Mouse (Mus musculus) cerebellum, adult 2 months (tissue): ENCODE measurements around the gene Gpank1. TPM values are rescaled to one million over a fixed set of nuclear protein-coding genes. Genes with fewer than 3 reads are reported as not detected.

Experiments used
- DNase-seq, 2 experiments: peaks; one replicate each; pipeline ENCODE4 v3.0.0; 2021
- H3K27ac ChIP-seq: fragments of 200-500 bp; 2 replicates; pipeline ENCODE4 v1.5.1; 2012; ENCODE audit warnings: low read length, control low read depth, inconsistent platforms; ENCODE audit not compliant: insufficient read depth
- H3K27me3 ChIP-seq: fragments of 200-500 bp; 2 replicates; pipeline ENCODE4 v1.6.1; 2012; ENCODE audit warnings: inconsistent platforms, mild to moderate bottlenecking, low read length, moderate library complexity; ENCODE audit not compliant: control insufficient read depth, insufficient read depth
- H3K4me1 ChIP-seq: fragments of 200-500 bp; 2 replicates; pipeline ENCODE4 v1.6.1; 2011; ENCODE audit warnings: low read length; ENCODE audit not compliant: control insufficient read depth, insufficient read depth
- H3K4me3 ChIP-seq: fragments of 200-500 bp; replicated peaks from 2 replicates; pipeline ENCODE3; 2011; ENCODE audit warnings: mild to moderate bottlenecking, low read depth, low read length, control low read depth; ENCODE audit not compliant: insufficient read depth
- CTCF ChIP-seq: fragments of 200-500 bp; IDR thresholded peaks from 2 replicates; pipeline ENCODE4 v1.5.1; 2011; ENCODE audit warnings: low read depth, mild to moderate bottlenecking, control low read depth, low read length, moderate library complexity, borderline replicate concordance; ENCODE audit not compliant: insufficient read depth
- POLR2A ChIP-seq: fragments of 200-500 bp; IDR thresholded peaks from 2 replicates; pipeline ENCODE4 v1.6.1; 2011; ENCODE audit warnings: low read length, control low read depth, borderline replicate concordance; ENCODE audit not compliant: insufficient read depth
- WGBS: fragments of 180-500 bp; shearing (Covaris S2); methylation state at CpG from one replicate; pipeline ENCODE4 v1.1.7; 2018; 5-methylcytosine and 5-hydroxymethylcytosine counted together
- polyA plus RNA-seq: library from polyadenylated mRNA; depleted of rRNA; stranded (reverse); fragments of >200 nt; gene quantifications from 2 replicates; pipeline ENCODE4 v1.2.3, GENCODE M21; 2012

The Gpank1 gene
- polyA plus RNA-seq, 1 experiment: 32.7 TPM

GRCm38 (mm10) chr17:35092403-35093198 lies 28.7 kb upstream of the Gpank1 start:
- H3K27ac ChIP-seq: no peak overlapping the region
- no peaks in the 10 kb centered on the region for H3K27me3 ChIP-seq
- no peak for TF ChIP-seq POLR2A
- TF ChIP-seq CTCF: no peak
- WGBS: 24% methylated on average over 14 of the region's 14 CpGs
- no peak overlapping the region for H3K4me3 ChIP-seq
- H3K4me1 ChIP-seq: peaks cover 47% of the 10 kb centered on the region
- DNase-seq: peak in 1 of 2 experiments; percentile 50

- TF ChIP-seq POLR2A (no peak), CTCF (no peak)
- WGBS: 53% methylated on average over 15 of the region's 15 CpGs
- Histone ChIP-seq H3K4me3 (no peak overlapping the region), H3K4me1 (peaks cover 66% of the 10 kb centered on the region), H3K27me3 (no peaks in the 10 kb centered on the region), H3K27ac (0 out of 2 replicates have a peak overlapping the region, but pooled peaks have one; percentile 15)
- DNase-seq: peak in 1 of 2 experiments; percentile 53
These were observed 26.5 kb upstream of the Gpank1 start for GRCm38 (mm10) chr17:35094475-35095365.

DNA sequence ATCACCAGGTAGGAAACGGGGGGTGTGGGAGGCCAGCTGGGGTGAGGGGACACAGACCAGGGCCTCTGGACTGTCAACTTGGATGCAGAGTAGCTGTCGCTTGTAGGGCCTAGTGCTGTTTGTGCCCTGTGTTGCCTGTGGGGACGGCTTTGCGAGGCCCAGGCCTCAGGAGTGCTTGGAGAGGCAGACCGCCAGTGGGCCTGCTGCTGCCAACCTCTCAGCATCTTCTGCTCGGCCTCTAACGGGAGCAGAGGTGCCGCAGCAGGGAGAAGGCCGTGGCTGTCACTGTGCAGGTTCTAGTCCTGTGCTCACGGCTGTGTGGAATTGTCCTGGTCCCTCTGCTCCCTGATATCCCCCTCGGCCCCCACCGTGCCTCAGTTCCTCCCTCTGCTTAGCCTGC lies 24.7 kb upstream of the Gpank1 start:
- Histone ChIP-seq H3K27me3 (no peaks in the 10 kb centered on the region), H3K27ac (peak overlapping the region; percentile 86), H3K4me1 (peaks cover 76% of the 10 kb centered on the region), H3K4me3 (no peak overlapping the region)
- TF ChIP-seq POLR2A: no peak
- no peak for TF ChIP-seq CTCF
- WGBS: 20% methylated on average over 12 of the region's 12 CpGs
- peak; percentile 59 to 67 for DNase-seq

DNA sequence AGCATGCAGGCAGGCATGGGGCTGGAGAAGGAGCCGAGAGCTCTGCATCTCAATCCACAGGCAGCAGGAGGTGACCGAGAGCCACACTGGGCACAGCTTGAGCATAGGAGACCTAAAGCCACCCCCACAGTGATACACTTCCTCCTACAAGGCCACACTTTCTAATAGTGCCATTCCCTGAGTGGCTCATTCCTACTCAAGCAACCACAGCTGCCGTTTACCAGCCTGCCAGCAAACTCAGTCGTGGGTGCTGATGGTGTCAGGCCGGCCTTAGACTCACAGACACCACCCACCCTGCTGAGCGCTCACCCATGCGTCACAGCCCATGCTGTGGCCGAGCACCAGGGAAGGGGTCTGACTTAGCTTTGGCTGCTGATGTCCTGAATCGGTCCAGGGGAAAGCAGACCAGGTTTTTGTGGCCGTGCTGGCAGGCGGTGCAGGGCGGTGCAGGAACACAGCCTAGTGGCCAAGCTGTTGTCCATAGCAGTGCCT lies 24.0 kb upstream of the Gpank1 start:
- 13% methylated on average over 12 of the region's 12 CpGs for WGBS
- H3K27ac ChIP-seq: peak overlapping the region; percentile 86
- no peaks in the 10 kb centered on the region for H3K27me3 ChIP-seq
- H3K4me3 ChIP-seq: no peak overlapping the region
- TF ChIP-seq POLR2A (no peak), CTCF (0 out of 2 replicates have a peak, but pooled peaks have one; percentile 41)
- peak; percentile 72 to 78 for DNase-seq
- H3K4me1 ChIP-seq: peaks cover 76% of the 10 kb centered on the region

- H3K27me3 ChIP-seq: no peaks in the 10 kb centered on the region
- WGBS: 46% methylated on average over 10 of the region's 10 CpGs
- DNase-seq: no peak
- H3K27ac ChIP-seq: no peak overlapping the region
- peaks cover 78% of the 10 kb centered on the region for H3K4me1 ChIP-seq
- TF ChIP-seq CTCF (no peak), POLR2A (no peak)
- H3K4me3 ChIP-seq: no peak overlapping the region
These were observed 21.0 kb upstream of the Gpank1 start for GRCm38 (mm10) chr17:35100196-35100765.

GRCm38 (mm10) chr17:35101161-35101560 lies 20.1 kb upstream of the Gpank1 start:
- Histone ChIP-seq H3K27me3 (no peaks in the 10 kb centered on the region), H3K4me1 (peaks cover 80% of the 10 kb centered on the region), H3K27ac (peak overlapping the region; percentile 29), H3K4me3 (no peak overlapping the region)
- WGBS: 30% methylated on average over 11 of the region's 11 CpGs
- no peak for DNase-seq
- TF ChIP-seq CTCF (no peak), POLR2A (no peak)

GRCm38 (mm10) chr17:35102299-35102698 lies 19.0 kb upstream of the Gpank1 start:
- 18% methylated on average over 8 of the region's 8 CpGs for WGBS
- H3K27me3 ChIP-seq: no peaks in the 10 kb centered on the region

More at GRCm38 (mm10) chr17:35102299-35102698, 19.0 kb upstream of the Gpank1 start:
- DNase-seq: peak in 1 of 2 experiments; percentile 55
- no peak overlapping the region for H3K4me3 ChIP-seq
- TF ChIP-seq CTCF (no peak), POLR2A (no peak)
- H3K27ac ChIP-seq: peak overlapping the region; percentile 29
- H3K4me1 ChIP-seq: peaks cover 71% of the 10 kb centered on the region
